Mouse (Mus musculus): ENCODE results near the gene Lck.

Gene Lck

DNA sequence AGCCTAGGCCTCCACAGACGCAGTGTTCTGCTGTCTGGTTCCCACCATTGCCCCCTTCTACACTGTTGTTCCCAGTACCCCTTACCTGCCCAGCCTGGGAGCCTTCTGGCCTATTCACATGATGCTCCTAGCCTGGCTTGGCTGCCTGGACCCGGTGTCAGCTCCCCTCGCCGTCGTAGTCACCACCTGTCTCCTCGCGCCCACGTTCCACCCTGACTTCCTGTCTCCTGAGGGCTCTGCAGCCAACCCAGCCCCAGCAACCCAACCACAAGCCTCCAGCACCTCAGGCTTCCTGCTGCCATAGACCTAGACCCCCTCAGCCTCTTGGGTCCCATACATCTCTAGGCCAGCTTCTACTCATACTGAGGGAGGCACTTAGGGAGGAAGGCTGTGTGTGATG is at the start of gene Lck:
Lck (minus strand) TSS at position 212 of the 400 bp plus-strand sequence.
- in situ Hi-C loops (cut with MboI, MseI), result loop anchor here (25.0 kb wide), 1 partner anchor 1339 kb away; the partner anchor contains the start of gene Laptm5

DNA sequence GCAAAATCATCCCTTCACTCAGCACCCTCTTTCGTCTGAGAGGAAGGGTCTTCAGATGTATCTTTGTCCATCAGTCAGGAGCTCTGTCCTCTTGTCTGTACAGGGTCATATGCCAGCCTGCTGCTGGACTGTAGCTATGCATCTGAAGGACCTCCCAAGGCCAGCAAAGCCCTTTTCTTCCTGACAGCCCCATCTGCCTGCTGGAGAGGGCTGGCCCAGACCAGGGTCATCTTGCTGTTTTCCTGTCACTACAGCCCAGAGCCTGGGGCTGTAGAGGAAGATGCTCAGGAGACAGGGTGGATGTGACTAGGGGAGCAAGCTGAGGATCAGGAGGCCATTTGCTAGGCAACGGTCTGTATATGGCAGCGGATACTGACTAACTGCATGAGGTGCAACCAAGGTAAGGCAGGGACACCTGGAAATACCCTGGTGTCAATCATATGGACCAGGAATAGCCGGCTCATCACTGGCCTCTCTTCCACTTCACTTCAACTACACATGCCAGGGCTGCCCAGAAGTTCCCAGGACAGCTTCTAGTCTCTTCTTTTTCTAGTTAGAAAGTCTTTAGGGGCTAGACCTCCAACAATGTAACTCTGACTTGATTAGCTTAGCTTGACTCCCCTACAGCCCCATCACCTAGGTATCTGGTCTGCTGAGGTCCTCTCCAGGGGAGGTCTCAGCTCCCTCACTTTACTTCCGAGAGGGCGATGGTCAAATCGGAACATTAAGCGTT is 49.5 kb upstream of the Lck start:
- in situ Hi-C loops (cut with MboI, MseI), result no loop called here

DNA sequence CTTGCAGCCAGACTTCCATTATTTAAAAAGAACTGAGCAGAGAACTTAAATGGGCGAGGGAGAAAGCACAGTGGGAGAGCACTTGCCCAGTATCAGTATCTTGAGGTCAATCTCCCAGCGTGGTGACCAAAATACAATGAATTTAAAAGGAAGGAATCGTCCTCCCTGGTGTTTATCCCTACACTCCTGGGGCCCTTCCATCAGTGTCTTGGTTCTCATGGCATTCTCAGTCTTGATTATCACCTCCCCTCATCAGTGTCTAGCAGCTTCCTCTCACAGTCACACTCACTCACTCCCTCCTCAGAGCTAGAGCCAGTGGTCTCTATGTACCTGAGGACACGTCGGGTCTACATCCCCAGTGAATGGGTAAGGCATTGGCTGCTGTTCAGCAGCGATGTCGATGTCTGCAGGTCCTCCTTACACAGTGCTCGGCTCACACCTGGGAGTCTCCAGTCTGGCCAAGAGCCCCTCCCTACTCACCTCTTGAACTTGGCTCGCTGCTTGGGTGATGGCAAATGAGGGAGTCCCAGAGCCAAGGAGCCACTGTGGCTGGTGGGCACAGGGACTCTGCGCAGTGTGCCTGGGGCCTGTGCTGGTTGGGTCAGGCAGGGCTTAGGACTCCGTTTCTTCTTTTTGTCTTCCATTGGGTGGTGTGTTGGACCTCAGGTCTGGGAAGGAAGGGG is 48.8 kb upstream of the Lck start:
- in situ Hi-C loops (cut with MboI, MseI), result no loop called here

DNA sequence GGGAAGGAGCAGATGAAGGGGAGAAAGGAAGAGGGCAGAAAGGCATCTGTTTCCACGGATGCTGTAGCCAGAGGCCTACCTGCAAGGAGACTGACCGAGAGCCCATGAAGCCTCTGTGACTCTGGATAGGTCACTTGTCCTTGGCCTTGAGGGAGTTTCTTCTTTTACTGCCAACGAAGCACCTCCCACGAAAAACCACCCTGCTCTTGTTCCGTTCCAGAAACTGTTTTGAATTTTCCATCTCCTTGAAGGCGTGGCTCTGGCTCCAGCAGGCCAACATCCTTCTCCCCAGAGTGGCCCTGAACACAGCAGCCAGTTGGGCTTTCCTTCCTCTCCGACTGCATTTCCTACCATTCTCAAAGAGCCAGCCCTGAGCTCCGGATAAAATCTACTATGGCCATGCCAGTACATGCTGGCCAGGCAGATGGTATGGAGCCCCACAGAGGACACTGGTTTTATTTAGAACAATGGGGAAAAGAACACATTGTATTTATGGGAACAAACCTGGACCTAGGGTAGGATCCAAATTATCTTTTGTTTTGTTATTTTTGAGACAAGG is 47.9 kb upstream of the Lck start:
- in situ Hi-C loops (cut with MboI, MseI), result no loop called here

DNA sequence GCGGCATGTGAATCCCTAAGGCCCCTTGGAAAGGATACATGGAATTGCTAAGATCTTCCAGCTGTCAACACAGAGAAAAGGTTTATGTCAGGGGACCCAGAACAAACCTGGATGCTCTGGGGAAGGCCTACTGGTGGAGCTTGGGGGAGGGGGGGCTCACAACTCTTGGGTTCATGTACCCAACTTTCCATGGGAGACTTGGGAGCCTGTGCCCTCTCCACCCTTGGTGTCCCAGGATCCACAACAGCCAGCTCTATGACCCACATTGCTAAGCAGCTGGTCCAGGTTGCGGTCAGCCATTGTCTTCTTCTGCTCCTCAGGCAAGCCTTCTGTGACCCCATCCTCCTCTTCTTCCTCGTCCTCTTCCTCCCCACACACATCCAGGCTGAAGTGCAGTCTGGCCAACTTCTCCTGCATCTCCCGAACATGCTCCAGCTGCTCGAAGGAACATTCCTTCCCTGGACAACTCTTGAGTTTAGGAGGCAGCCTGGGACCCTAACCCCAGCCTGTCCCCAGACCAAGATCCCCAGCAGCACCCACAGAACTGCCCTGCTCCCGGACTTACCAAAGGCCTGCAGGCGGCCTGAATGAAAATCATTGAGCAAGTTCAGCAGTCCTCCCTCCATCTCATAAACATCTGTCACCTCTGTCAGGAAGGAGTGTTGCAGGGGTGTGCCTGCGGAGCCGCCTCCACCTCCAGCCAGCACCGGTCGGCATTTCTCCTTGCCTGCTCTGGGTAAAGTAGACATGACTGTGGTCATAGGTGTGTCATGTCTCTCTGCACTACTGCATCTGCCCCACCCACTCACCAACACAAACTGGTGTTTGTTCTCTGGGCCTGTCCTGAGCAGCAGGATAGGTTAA is 47.2 kb upstream of the Lck start:
- in situ Hi-C loops (cut with MboI, MseI), result no loop called here

DNA sequence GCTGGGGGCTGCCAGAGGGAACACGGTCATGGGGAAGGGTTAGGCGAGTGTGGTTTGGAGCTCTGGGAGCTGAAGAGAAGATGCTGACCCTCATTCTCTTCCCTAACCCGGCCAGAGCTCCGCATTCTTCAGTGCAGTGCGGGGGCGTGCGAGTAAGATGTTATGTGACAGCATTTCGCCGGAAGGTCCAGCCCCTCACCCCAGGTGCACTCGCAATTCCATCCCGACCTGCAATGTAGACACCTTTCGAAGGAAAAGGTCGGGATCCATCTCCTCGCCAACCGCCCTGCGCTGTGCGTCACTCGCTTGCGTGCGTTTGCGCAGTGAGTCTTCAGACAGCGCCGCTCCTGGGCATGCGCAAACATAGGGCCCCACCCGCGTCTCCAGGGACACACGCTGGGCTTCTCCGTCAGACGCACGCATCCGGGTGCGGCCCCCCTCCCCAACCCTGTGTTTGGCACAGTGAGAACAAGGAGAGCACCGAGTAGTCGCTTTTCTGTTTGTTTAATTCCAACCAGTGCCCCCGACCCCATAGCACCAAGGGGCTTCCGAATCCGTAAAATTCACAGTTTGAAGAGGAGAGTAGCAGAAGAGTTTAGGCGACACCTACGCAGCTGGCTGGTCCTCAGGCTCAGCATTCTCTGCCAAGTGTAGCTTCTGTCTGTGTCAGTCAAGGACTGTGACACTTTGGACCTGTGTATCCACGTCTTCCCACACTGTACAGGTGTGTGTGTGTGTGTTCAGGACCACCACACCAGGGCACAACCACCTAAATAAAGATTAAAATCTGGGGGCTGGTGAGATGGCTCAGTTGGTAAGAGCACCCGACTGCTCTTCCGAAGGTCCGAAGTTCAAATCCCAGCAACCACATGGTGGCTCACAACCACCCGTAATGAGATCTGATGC is 45.6 kb upstream of the Lck start, which contains the start of gene Iqcc:
Iqcc (minus strand) TSS at position 314 of the 906 bp plus-strand sequence.
- in situ Hi-C loops (cut with MboI, MseI), result loop anchor here (10.0 kb wide), 1 partner anchor 274 kb away; no protein-coding TSS in a partner anchor

DNA sequence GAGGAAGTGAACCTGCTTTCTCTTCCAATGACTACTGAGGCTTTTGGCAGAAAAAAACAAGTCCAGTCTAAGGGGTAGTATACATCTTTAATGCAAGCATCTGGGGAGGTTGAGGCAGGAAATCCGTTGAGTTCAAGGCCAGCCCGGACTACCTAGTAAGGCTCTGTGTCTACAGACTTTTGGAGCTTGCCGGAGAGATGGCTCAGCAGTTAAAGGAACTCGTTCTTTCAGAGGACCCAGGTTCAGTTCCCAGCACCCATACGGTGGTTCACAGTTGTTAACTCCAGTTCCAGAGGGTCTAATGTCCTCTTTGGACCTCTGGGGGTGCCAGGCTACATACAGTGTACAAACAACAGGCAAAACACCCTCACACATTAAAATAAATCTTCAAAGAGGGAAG is 44.6 kb upstream of the Lck start:
- in situ Hi-C loops (cut with MboI, MseI), result loop anchor here (10.0 kb wide), 1 partner anchor 273 kb away; no protein-coding TSS in a partner anchor

DNA sequence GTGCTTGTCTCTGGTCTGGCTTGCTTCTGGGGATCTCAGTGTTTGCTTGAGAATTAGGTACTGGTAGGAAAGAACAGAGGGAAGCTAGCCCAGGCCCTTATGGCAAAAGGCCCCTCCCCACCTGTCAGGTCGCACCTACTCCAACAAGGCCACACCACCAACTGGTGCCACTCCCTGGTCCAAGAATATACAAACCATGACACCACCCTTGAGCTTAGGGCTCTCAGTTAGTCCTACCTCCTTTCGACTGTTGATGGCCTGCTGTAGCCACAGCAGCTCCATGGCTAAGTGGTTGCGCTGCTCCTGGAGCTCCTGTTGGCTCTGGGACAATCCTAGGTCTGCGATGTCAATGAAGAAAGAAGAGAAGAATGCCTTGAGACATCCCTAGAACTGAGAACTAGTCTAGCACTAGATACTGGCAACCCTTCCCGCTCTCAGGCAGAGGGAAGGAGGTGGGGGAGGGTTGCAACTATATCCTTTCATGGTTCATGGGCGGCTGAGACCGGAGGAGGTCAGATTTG is 43.7 kb upstream of the Lck start:
- in situ Hi-C loops (cut with MboI, MseI), result loop anchor here (10.0 kb wide), 1 partner anchor 272 kb away; no protein-coding TSS in a partner anchor

DNA sequence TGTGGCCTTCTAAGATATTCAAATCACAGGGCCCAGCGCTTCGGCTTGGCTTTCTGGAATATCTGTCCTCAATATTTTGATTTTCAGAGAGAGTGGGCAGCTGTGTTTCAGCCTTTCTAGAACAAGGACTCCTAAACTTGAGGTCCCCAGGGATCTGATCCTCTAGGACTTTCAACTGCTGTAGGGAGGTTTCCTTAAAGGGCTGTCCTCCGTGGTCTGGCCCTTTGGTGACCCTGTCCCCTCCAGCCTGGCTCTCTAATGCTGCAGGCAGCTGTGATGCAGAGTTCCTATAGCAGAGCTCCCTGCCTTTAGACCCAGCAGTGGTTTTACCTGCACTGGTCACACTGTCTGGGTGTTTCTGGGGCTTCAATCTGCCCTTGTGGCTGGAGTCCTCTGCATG is 43.2 kb upstream of the Lck start:
- in situ Hi-C loops (cut with MboI, MseI), result loop anchor here (10.0 kb wide), 1 partner anchor 272 kb away; no protein-coding TSS in a partner anchor

DNA sequence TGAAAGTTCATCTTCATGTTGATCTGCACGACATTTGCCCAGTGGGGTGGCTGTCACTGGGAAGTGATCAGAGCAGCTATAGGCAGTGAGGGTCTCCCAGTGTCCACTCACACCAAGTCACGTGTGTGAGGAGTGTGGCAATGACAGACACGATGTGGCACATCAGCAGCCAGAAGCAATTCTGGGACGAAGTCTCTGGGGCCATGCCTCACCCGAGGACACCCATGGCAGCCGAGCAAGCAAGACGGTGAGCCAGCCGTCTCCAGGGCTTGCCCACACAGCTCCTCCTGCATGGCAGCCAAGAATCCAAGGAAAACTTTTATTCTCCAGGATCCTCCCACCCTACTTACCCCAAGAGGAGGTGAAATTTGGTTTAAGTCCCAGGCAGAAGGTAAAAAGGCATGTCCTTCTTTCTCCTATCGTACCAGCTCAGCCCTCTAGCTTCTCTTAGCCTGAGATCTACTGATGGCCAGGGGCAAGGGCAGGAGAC is 42.4 kb upstream of the Lck start:
- in situ Hi-C loops (cut with MboI, MseI), result loop anchor here (10.0 kb wide), 1 partner anchor 271 kb away; no protein-coding TSS in a partner anchor

DNA sequence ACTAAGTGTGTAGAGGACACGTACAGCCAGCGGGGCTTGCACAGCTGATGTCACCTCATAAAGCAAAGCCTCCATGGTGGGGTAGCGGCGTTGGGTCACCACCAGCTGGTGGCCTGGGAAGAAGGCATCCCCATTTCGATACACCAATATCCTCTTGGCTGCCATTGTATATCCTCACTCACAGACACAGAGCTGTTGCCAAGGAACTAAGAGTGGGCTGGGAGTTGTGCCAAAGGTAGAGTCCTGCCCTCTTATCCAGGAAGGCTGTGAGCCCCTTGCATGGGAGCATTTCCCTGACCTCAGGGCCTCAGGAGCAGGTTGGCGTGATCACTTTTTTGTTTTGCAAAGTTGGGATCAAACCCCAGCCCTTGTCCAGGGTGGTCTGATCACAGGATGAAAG is 40.7 kb upstream of the Lck start, which contains the start of gene Dcdc2b:
Dcdc2b (minus strand) TSS at position 165 of the 400 bp plus-strand sequence.
- in situ Hi-C loops (cut with MboI, MseI), result loop anchor here (10.0 kb wide), 1 partner anchor 269 kb away; no protein-coding TSS in a partner anchor

DNA sequence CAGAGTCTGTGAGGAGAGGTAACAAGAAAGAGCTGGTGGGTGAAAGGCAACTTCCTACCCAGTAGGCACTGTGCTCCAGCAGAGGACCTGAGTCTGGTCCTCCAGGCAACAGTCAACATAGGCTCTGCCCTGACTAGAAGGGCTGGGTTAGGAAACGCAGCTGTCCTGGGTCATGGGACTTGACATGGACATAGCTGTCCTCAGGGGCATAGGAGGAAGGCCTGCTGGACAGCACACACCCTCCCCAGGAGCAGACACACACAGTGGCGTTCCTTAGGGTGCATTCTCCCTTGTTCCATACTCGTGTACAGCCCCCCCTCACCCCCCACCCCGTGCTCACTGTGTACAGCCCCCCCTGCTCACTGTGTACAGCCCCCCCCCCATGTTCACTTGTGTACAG is 37.0 kb upstream of the Lck start:
- in situ Hi-C loops (cut with MboI, MseI), result loop anchor here (10.0 kb wide), 1 partner anchor 266 kb away; no protein-coding TSS in a partner anchor

DNA sequence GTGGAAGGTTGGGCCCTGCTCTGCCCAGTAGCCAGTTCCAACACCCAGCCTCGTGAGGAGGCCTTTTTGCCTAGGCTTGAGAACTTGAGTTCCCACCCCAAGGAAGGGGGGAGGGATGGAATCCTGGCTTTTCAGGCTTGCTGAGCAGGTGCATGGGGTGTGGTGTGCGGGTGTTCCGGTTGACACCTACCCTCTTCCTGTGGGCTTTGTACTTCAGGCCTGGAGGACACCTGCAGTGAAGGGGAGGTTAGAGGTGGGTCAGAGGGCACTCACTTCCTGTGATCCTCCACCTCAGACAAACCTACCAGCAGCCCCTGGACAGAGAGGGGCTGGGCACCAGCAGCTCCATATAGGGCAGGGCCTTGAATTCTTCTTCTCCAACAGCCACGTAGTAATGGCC is 36.6 kb upstream of the Lck start:
- in situ Hi-C loops (cut with MboI, MseI), result loop anchor here (10.0 kb wide), 1 partner anchor 265 kb away; no protein-coding TSS in a partner anchor

DNA sequence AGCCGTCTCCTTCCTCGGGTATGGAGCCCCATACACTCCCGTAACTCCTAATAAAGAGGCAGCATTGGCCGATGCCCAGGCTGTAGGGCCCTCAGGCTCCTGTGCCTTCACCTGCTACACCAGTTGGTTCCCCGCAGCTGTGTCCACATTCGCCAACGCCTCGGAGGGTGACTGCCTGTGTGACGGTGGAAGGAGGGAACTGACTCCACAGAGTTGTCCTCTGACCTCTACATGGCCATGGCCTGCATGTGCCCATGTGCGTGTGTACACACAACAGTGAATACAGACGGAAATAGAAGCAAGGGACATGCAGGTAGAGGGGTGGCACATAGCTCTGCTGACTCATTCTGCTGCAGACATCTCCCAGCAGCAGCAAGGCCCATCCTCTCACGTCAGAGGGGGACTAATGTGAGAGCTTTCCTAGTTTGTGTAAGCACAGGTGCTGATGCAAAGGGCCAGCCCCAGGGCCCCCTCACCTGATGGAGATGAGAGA is 35.7 kb upstream of the Lck start:
- in situ Hi-C loops (cut with MboI, MseI), result no loop called here

DNA sequence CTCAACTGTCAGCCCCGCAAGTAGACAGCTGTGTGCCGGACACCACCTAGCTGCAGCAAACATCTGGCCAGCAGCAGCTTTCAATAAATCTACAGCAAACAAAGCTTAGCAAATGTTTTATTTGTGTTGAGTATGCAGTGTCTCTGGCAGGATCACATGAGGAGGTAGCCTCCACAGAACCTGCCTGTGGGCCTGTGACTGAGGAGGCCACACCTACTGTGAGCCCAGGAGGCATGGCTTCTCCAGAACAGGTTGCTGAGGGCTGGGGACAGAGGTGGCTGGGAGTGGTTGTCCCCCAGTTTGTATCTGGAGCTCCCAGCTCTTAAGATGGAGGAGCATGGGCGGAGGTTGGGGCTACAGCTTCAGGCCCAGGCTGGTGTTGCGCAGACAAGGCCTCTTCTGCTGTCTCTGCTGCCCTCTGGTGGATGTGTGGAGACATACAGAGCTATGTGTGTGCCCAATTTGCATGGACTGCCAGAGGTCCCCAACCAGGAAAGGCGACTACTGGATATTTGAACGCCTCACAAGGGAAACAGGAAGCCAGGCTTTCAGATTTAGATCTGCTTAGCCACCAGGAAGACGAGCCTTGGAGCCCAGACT is 35.1 kb upstream of the Lck start:
- in situ Hi-C loops (cut with MboI, MseI), result no loop called here

DNA sequence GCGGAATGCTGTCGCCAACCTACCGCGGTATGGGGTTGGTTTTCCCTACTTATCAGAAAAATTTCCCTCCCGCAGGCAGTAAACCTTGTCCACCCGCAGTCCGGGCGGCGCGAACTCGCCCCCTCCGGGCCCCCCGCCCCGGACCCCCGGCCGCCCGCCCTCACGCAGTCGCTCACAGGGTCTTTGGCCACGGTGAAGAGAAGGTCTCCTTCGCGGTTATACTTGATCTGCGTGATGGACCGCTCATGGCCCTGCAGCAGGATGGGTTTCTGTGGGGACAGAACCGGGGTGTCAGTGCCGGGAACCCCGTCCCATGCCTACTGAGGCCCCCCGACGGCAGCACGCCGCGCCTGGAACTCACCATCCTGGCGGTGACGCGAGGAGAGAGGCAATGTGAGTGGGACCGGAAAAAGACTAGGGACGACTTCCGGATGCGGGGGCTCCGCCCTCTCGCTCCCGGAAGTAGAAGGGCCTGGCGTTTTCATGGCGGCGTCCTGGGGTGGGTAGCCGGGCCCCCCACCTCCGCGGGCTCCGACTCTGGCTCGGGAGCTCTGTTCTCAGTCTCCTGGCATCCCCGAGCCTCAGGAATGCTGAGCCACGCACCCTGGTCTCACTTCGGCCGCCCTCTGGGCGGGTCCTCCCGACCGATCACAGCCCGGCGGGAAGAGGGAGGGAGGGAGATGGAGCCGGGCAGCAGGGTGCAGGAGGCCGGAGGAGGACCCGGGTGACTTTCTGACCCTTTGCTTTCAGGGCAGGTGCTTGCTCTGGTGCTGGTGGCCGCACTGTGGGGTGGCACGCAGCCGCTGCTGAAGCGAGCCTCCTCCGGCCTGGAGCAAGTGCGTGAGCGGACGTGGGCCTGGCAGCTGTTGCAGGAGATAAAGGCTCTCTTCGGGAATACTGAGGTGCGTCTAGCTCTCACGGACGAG is 27.1 kb upstream of the Lck start, which contains the start of the genes Eif3i and Tmem234:
Eif3i (minus strand) TSS at position 416 of the 926 bp plus-strand sequence.
Tmem234 (plus strand) TSS at position 436 of the 926 bp plus-strand sequence.
- in situ Hi-C loops (cut with MboI, MseI), result loop anchor here (5.0 kb wide), 1 partner anchor 43 kb away; no protein-coding TSS in a partner anchor

DNA sequence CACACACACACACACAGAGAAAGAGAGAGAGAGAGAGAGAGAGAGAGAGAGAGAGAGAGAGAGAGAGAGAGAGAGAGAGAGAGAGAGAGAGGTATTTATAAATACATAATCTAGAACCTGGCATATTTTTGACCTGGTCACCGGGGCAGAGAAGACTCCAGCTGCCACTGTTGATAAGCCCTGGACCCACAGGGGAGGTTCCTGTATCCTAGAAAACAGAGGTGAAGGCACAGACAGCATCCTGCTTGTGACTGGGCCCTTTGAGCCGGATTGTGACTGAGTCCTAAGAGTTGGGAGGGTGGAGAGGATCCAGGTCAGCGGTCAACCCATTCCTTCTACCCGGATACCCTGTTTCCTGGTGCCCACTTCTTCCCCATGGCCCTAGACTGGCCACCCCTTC is 15.4 kb upstream of the Lck start:
- in situ Hi-C loops (cut with MboI, MseI), result no loop called here

DNA sequence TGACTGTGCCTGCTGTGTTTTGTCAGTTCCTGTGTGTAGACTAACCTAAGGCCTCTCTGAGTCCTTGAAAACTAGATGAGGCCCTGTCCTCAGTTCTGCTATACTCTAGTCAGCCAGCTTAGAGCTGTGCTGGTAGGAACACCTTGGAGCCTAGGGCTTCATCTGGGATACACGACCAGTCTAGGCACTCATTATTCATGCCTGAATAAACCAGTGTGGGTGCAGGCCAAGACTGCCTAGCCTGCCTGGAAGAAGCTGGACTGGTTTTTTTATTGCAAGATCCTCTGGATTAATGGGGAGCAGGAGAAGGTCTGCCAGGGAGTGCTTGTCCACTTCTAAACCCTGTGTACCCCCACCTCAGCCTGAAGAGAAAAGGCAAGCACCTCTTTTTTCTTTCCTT is 13.5 kb upstream of the Lck start:
- in situ Hi-C loops (cut with MboI, MseI), result no loop called here

All from regulatory T cell (primary cell).